Mouse (Mus musculus) heart, postnatal 0 days (tissue): ENCODE results near the gene Mbnl2. TPM values are rescaled to one million over a fixed set of nuclear protein-coding genes. Genes with fewer than 3 reads are reported as not detected.

ENCODE experiments used
- ATAC-seq: fragments of 200-750 bp; cut with Nextera tagmentation; 2 replicates; pipeline ENCODE4 v1.8.0; 2017; ENCODE audit warnings: low read depth, moderate number of reproducible peaks, moderate library complexity; ENCODE audit not compliant: insufficient read depth
- DNase-seq: peaks from one replicate; pipeline ENCODE4 v3.0.0-alpha.2; 2016; ENCODE audit warnings: low spot score
- H3K27ac ChIP-seq: fragments of 300-500 bp; sonication (generic); 2 replicates; pipeline ENCODE4 v1.5.1; 2014; ENCODE audit warnings: low read depth, mild to moderate bottlenecking
- H3K27me3 ChIP-seq: fragments of 300-500 bp; sonication (generic); 2 replicates; pipeline ENCODE4 v1.6.1; 2014; ENCODE audit warnings: low read length, mixed read lengths; ENCODE audit not compliant: control insufficient read depth, insufficient read depth
- H3K36me3 ChIP-seq: fragments of 300-500 bp; sonication (generic); replicated peaks from 2 replicates; pipeline ENCODE4 v1.6.1; 2014; ENCODE audit warnings: low read length, mixed read lengths; ENCODE audit not compliant: control insufficient read depth, insufficient read depth
- H3K4me1 ChIP-seq: fragments of 300-500 bp; sonication (generic); 2 replicates; pipeline ENCODE4 v1.6.1; 2014; ENCODE audit warnings: antibody characterized with exemption; ENCODE audit not compliant: control insufficient read depth, insufficient read depth
- H3K4me2 ChIP-seq: fragments of 300-500 bp; sonication (generic); 2 replicates; pipeline ENCODE4 v1.6.1; 2014; ENCODE audit warnings: low read depth, mild to moderate bottlenecking, low read length, moderate library complexity
- H3K4me3 ChIP-seq: fragments of 300-500 bp; sonication (generic); 2 replicates; pipeline ENCODE4 v1.5.1; 2014; ENCODE audit warnings: low read depth, low read length
- H3K9ac ChIP-seq: fragments of 300-500 bp; sonication (generic); replicated peaks from 2 replicates; pipeline ENCODE4 v1.6.1; 2014; ENCODE audit warnings: low read depth, low read length, mixed read lengths
- H3K9me3 ChIP-seq: fragments of 300-500 bp; sonication (generic); replicated peaks from 2 replicates; pipeline ENCODE4 v1.6.1; 2016; ENCODE audit warnings: low read length; ENCODE audit not compliant: control insufficient read depth
- CTCF ChIP-seq: IDR thresholded peaks from 2 replicates; pipeline ENCODE4 v1.5.1; 2016; ENCODE audit warnings: antibody characterized with exemption, control low read depth, low read depth
- EP300 ChIP-seq: IDR thresholded peaks from 2 replicates; pipeline ENCODE4 v1.6.1; 2016; ENCODE audit warnings: antibody characterized with exemption, low read depth
- WGBS: fragments of 180-500 bp; shearing (Covaris S2); extraction: QIAGEN DNeasy Blood & Tissue Kit; methylation state at CpG from one replicate; pipeline ENCODE4 v1.1.7; 2014; 5-methylcytosine and 5-hydroxymethylcytosine counted together
- polyA plus RNA-seq: library from polyadenylated mRNA; unstranded; fragments of >200 nt; fragmentation: Nextera tagmentation; extraction: Ambion mirVana; gene quantifications from 2 replicates; pipeline ENCODE4 v1.2.1, GENCODE M21; 2015
- total RNA-seq: library from RNA; depleted of rRNA; stranded (reverse); fragments of >200 nt; gene quantifications from 2 replicates; pipeline ENCODE4 v1.2.3, GENCODE M21; 2014; ENCODE audit warnings: low replicate concordance

The Mbnl2 gene
- total and polyA plus RNA-seq, 2 experiments from 2014 or later = 137 to 288 TPM

- TF ChIP-seq CTCF (no peak), EP300 (no peak)
- no peak for DNase-seq
- Histone ChIP-seq H3K4me3 (no peak overlapping the region), H3K9ac (no peak overlapping the region), H3K4me1 (peaks cover 56% of the 10 kb centered on the region), H3K36me3 (no peaks in the 10 kb centered on the region), H3K4me2 (no peak overlapping the region), H3K27ac (peak overlapping the region; percentile 50), H3K27me3 (no peaks in the 10 kb centered on the region), H3K9me3 (no peaks in the 10 kb centered on the region)
- peak; percentile 46 for ATAC-seq
- 24% methylated on average over 11 of the region's 11 CpGs for WGBS
These were observed 97.9 kb downstream of the Mbnl2 start for GRCm38 (mm10) chr14:120373026-120374024.

GRCm38 (mm10) chr14:120374786-120375185 is 99.3 kb downstream of the Mbnl2 start:
- Histone ChIP-seq H3K9me3 (no peaks in the 10 kb centered on the region), H3K4me1 (peaks cover 41% of the 10 kb centered on the region), H3K4me2 (no peak overlapping the region), H3K9ac (no peak overlapping the region), H3K4me3 (no peak overlapping the region), H3K36me3 (no peaks in the 10 kb centered on the region), H3K27me3 (no peaks in the 10 kb centered on the region), H3K27ac (no peak overlapping the region)
- TF ChIP-seq CTCF (no peak), EP300 (no peak)
- no peak for ATAC-seq
- DNase-seq = no peak
- 82% methylated on average over 14 of the region's 14 CpGs for WGBS

GRCm38 (mm10) chr14:120377192-120377591 is 101.7 kb downstream of the Mbnl2 start:
- no peak overlapping the region for H3K4me2 ChIP-seq
- no peak overlapping the region for H3K9ac ChIP-seq
- no peak for DNase-seq
- H3K9me3 ChIP-seq = no peaks in the 10 kb centered on the region
- TF ChIP-seq EP300 = no peak
- TF ChIP-seq CTCF = no peak
- no peak overlapping the region for H3K27ac ChIP-seq
- no peaks in the 10 kb centered on the region for H3K27me3 ChIP-seq
- no peak for ATAC-seq
- H3K36me3 ChIP-seq = peaks cover 18% of the 10 kb centered on the region
- H3K4me3 ChIP-seq = no peak overlapping the region
- peaks cover 18% of the 10 kb centered on the region for H3K4me1 ChIP-seq
- WGBS = 91% methylated on average over 4 of the region's 4 CpGs

GRCm38 (mm10) chr14:120378002-120378401 is 102.5 kb downstream of the Mbnl2 start:
- no peak for TF ChIP-seq CTCF
- no peak for TF ChIP-seq EP300
- H3K4me1 ChIP-seq = peaks cover 10% of the 10 kb centered on the region

GRCm38 (mm10) chr14:120379716-120380115 is 104.2 kb downstream of the Mbnl2 start:
- no peaks in the 10 kb centered on the region for H3K27me3 ChIP-seq
- WGBS = 54% methylated on average over 4 of the region's 4 CpGs
- ATAC-seq = peak; percentile 66
- H3K4me1 ChIP-seq = no peaks in the 10 kb centered on the region; the same call in 1 of the 2 replicates
- DNase-seq = peak; percentile 70
- no peak overlapping the region for H3K4me2 ChIP-seq
- no peak overlapping the region for H3K9ac ChIP-seq
- 0 out of 2 replicates have a peak overlapping the region, but pooled peaks have one; percentile 43 for H3K27ac ChIP-seq
- no peak overlapping the region for H3K4me3 ChIP-seq
- H3K9me3 ChIP-seq = no peaks in the 10 kb centered on the region
- TF ChIP-seq CTCF (no peak), EP300 (0 out of 2 replicates have a peak, but pooled peaks have one; percentile 36)
- H3K36me3 ChIP-seq = peaks cover 25% of the 10 kb centered on the region

More at GRCm38 (mm10) chr14:120378002-120378401, 102.5 kb downstream of the Mbnl2 start:
- Histone ChIP-seq H3K4me2 (no peak overlapping the region), H3K27me3 (no peaks in the 10 kb centered on the region), H3K4me3 (no peak overlapping the region), H3K36me3 (peaks cover 25% of the 10 kb centered on the region), H3K9me3 (no peaks in the 10 kb centered on the region), H3K9ac (no peak overlapping the region), H3K27ac (no peak overlapping the region)
- ATAC-seq (no peak), DNase-seq (no peak)
- 62% methylated on average over 8 of the region's 8 CpGs for WGBS
